Mouse (Mus musculus) C2C12 (cell line): ENCODE data around the gene Cpne7.

Experiments used
- CTCF ChIP-seq: IDR thresholded peaks from one replicate; pipeline ENCODE4 v1.5.1; 2011; ENCODE audit not compliant: control insufficient read depth, insufficient read depth, insufficient read length
- MAX ChIP-seq: IDR thresholded peaks from one replicate; pipeline ENCODE4 v1.6.1; 2011; ENCODE audit warnings: mild to moderate bottlenecking, control low read depth
- MYOD1 ChIP-seq: IDR thresholded peaks from one replicate; pipeline ENCODE4 v1.6.1; 2011; ENCODE audit warnings: low read depth; ENCODE audit not compliant: control insufficient read depth, insufficient read length

GRCm38 (mm10) chr8:123132953-123133352 is 15.8 kb downstream of the Cpne7 start:
- TF ChIP-seq CTCF (no peak), MAX (no peak), MYOD1 (no peak)
